Mouse (Mus musculus) lung, postnatal 0 days (tissue): Measurements from ENCODE around the gene Kcnn3. TPM values are rescaled to one million over a fixed set of nuclear protein-coding genes. Genes with fewer than 3 reads are reported as not detected.

ENCODE experiments used
- ATAC-seq: fragments of 200-750 bp; cut with Nextera tagmentation; 2 replicates; pipeline ENCODE4 v1.8.0; 2017; ENCODE audit warnings: moderate library complexity
- DNase-seq: peaks from one replicate; pipeline ENCODE4 v3.0.0-alpha.2; 2016; ENCODE audit warnings: low spot score
- H3K27ac ChIP-seq: fragments of 300-500 bp; sonication (generic); 2 replicates; pipeline ENCODE4 v1.5.1; 2014; ENCODE audit warnings: antibody characterized with exemption, mild to moderate bottlenecking, low read length, mixed read lengths
- H3K27me3 ChIP-seq: fragments of 300-500 bp; sonication (generic); replicated peaks from 2 replicates; pipeline ENCODE4 v1.6.1; 2014; ENCODE audit warnings: low read length, mixed read lengths; ENCODE audit not compliant: insufficient read depth
- H3K36me3 ChIP-seq: fragments of 300-500 bp; sonication (generic); 2 replicates; pipeline ENCODE4 v1.6.1; 2014; ENCODE audit warnings: low read length, mixed read lengths; ENCODE audit not compliant: insufficient read depth
- H3K4me1 ChIP-seq: fragments of 300-500 bp; sonication (generic); 2 replicates; pipeline ENCODE4 v1.6.1; 2014; ENCODE audit warnings: antibody characterized with exemption, low read depth, low read length, mixed read lengths; ENCODE audit not compliant: insufficient read depth
- H3K4me2 ChIP-seq: fragments of 300-500 bp; sonication (generic); replicated peaks from 2 replicates; pipeline ENCODE4 v1.6.1; 2014; ENCODE audit warnings: low read depth, mild to moderate bottlenecking, low read length, moderate library complexity, mixed read lengths
- H3K4me3 ChIP-seq: fragments of 300-500 bp; sonication (generic); 2 replicates; pipeline ENCODE4 v1.5.1; 2014; ENCODE audit warnings: low read depth, low read length
- H3K9ac ChIP-seq: fragments of 300-500 bp; sonication (generic); replicated peaks from 2 replicates; pipeline ENCODE4 v1.6.1; 2014; ENCODE audit warnings: low read depth, mild to moderate bottlenecking
- H3K9me3 ChIP-seq: fragments of 300-500 bp; sonication (generic); 2 replicates; pipeline ENCODE4 v1.6.1; 2016; ENCODE audit warnings: low read length, mixed read lengths
- CTCF ChIP-seq: IDR thresholded peaks from 2 replicates; pipeline ENCODE4 v1.5.1; 2016; ENCODE audit warnings: antibody characterized with exemption, mild to moderate bottlenecking
- EP300 ChIP-seq: IDR thresholded peaks from 2 replicates; pipeline ENCODE4 v1.6.1; 2016; ENCODE audit warnings: antibody characterized with exemption, mild to moderate bottlenecking, control low read depth
- WGBS: fragments of 180-500 bp; shearing (Covaris S2); extraction: QIAGEN DNeasy Blood & Tissue Kit; methylation state at CpG from one replicate; pipeline ENCODE4 v1.1.7; 2014; 5-methylcytosine and 5-hydroxymethylcytosine counted together
- polyA plus RNA-seq: library from polyadenylated mRNA; unstranded; fragments of >200 nt; fragmentation: Nextera tagmentation; extraction: Ambion mirVana; gene quantifications from 2 replicates; pipeline ENCODE4 v1.2.1, GENCODE M21; 2015

Gene Kcnn3
- polyA plus RNA-seq, 1 experiment from 2014 or later, result 1.0 TPM

GRCm38 (mm10) chr3:89539740-89540370 is 19.9 kb downstream of the Kcnn3 start:
- no peak overlapping the region for H3K9ac ChIP-seq
- 48% methylated on average over 9 of the region's 9 CpGs for WGBS
- H3K9me3 ChIP-seq, result no peaks in the 10 kb centered on the region
- DNase-seq (no peak), ATAC-seq (no peak)
- TF ChIP-seq EP300 (no peak), CTCF (no peak)
- H3K4me2 ChIP-seq, result no peak overlapping the region
- H3K27ac ChIP-seq, result no peak overlapping the region
- no peaks in the 10 kb centered on the region for H3K36me3 ChIP-seq
- no peaks in the 10 kb centered on the region for H3K27me3 ChIP-seq
- H3K4me3 ChIP-seq, result no peak overlapping the region
- no peaks in the 10 kb centered on the region for H3K4me1 ChIP-seq

GRCm38 (mm10) chr3:89540371-89540743 is 20.4 kb downstream of the Kcnn3 start:
- Histone ChIP-seq H3K4me2 (no peak overlapping the region), H3K9me3 (no peaks in the 10 kb centered on the region), H3K4me3 (no peak overlapping the region), H3K9ac (no peak overlapping the region), H3K4me1 (no peaks in the 10 kb centered on the region), H3K27ac (no peak overlapping the region), H3K36me3 (no peaks in the 10 kb centered on the region), H3K27me3 (no peaks in the 10 kb centered on the region)
- 67% methylated on average over 6 of the region's 6 CpGs for WGBS
- no peak for TF ChIP-seq CTCF
- TF ChIP-seq EP300, result no peak
- DNase-seq (no peak), ATAC-seq (no peak)

GRCm38 (mm10) chr3:89546951-89547350 is 27.0 kb downstream of the Kcnn3 start:
- Histone ChIP-seq H3K9ac (no peak overlapping the region), H3K9me3 (no peaks in the 10 kb centered on the region), H3K36me3 (no peaks in the 10 kb centered on the region), H3K4me1 (no peaks in the 10 kb centered on the region), H3K4me3 (no peak overlapping the region), H3K4me2 (no peak overlapping the region), H3K27me3 (no peaks in the 10 kb centered on the region), H3K27ac (no peak overlapping the region)
- 18% methylated on average over 5 of the region's 5 CpGs for WGBS
- TF ChIP-seq EP300, result no peak
- no peak for TF ChIP-seq CTCF
- DNase-seq, result no peak
- ATAC-seq, result no peak

- DNase-seq (no peak), ATAC-seq (no peak)
These were observed 28.8 kb downstream of the Kcnn3 start for GRCm38 (mm10) chr3:89548805-89549204.

GRCm38 (mm10) chr3:89549488-89549887 is 29.5 kb downstream of the Kcnn3 start:
- WGBS, result 36% methylated on average over 4 of the region's 4 CpGs
- H3K4me3 ChIP-seq, result no peak overlapping the region

More at GRCm38 (mm10) chr3:89548805-89549204, 28.8 kb downstream of the Kcnn3 start:
- Histone ChIP-seq H3K9me3 (no peaks in the 10 kb centered on the region), H3K4me2 (no peak overlapping the region), H3K36me3 (no peaks in the 10 kb centered on the region), H3K27ac (no peak overlapping the region), H3K27me3 (no peaks in the 10 kb centered on the region), H3K9ac (no peak overlapping the region), H3K4me1 (no peaks in the 10 kb centered on the region), H3K4me3 (no peak overlapping the region)
- 72% methylated on average over 2 of the region's 2 CpGs for WGBS
- TF ChIP-seq EP300 (no peak), CTCF (no peak)

GRCm38 (mm10) chr3:89551880-89552279 is 31.9 kb downstream of the Kcnn3 start:
- H3K4me2 ChIP-seq, result no peak overlapping the region
- no peak overlapping the region for H3K4me3 ChIP-seq

More at GRCm38 (mm10) chr3:89549488-89549887, 29.5 kb downstream of the Kcnn3 start:
- TF ChIP-seq EP300 (no peak), CTCF (no peak)
- Histone ChIP-seq H3K9me3 (no peaks in the 10 kb centered on the region), H3K27me3 (no peaks in the 10 kb centered on the region), H3K36me3 (no peaks in the 10 kb centered on the region), H3K9ac (no peak overlapping the region), H3K27ac (no peak overlapping the region), H3K4me2 (no peak overlapping the region), H3K4me1 (no peaks in the 10 kb centered on the region)
- no peak for ATAC-seq
- DNase-seq, result peak; percentile 48

More at GRCm38 (mm10) chr3:89551880-89552279, 31.9 kb downstream of the Kcnn3 start:
- Histone ChIP-seq H3K27me3 (no peaks in the 10 kb centered on the region), H3K36me3 (no peaks in the 10 kb centered on the region), H3K27ac (no peak overlapping the region), H3K4me1 (no peaks in the 10 kb centered on the region), H3K9ac (no peak overlapping the region), H3K9me3 (no peaks in the 10 kb centered on the region)
- DNase-seq (no peak), ATAC-seq (no peak)
- WGBS, result 90% methylated on average over 2 of the region's 2 CpGs
- TF ChIP-seq CTCF, result no peak
- TF ChIP-seq EP300, result no peak
